Mouse (Mus musculus) intestine, postnatal 0 days (tissue): ENCODE measurements around the gene Mrgbp. TPM values are rescaled to one million over a fixed set of nuclear protein-coding genes. Genes with fewer than 3 reads are reported as not detected.
A peak's percentile ranks its signal among the peaks of the same experiment; 100 is the strongest.

Experiments
- ATAC-seq: fragments of 200-750 bp; cut with Nextera tagmentation; 2 replicates; pipeline ENCODE4 v1.8.0; 2017; ENCODE audit warnings: mild to moderate bottlenecking, moderate TSS enrichment, moderate library complexity
- H3K27ac ChIP-seq: fragments of 300-500 bp; sonication (generic); 2 replicates; pipeline ENCODE4 v1.5.1; 2014; ENCODE audit warnings: mild to moderate bottlenecking, low read depth, low read length, moderate library complexity
- H3K27me3 ChIP-seq: fragments of 300-500 bp; sonication (generic); replicated peaks from 2 replicates; pipeline ENCODE4 v1.6.1; 2014; ENCODE audit warnings: low read length, mixed read lengths; ENCODE audit not compliant: control insufficient read depth, insufficient read depth
- H3K36me3 ChIP-seq: fragments of 300-500 bp; sonication (generic); 2 replicates; pipeline ENCODE4 v1.6.1; 2014; ENCODE audit warnings: mild to moderate bottlenecking, moderate library complexity; ENCODE audit not compliant: control insufficient read depth, insufficient read depth
- H3K4me1 ChIP-seq: fragments of 300-500 bp; sonication (generic); replicated peaks from 2 replicates; pipeline ENCODE4 v1.6.1; 2014; ENCODE audit warnings: antibody characterized with exemption, low read length, mixed read lengths; ENCODE audit not compliant: control insufficient read depth, insufficient read depth
- H3K4me2 ChIP-seq: fragments of 300-500 bp; sonication (generic); replicated peaks from 2 replicates; pipeline ENCODE4 v1.6.1; 2014; ENCODE audit warnings: low read depth, mild to moderate bottlenecking, moderate library complexity
- H3K4me3 ChIP-seq: fragments of 300-500 bp; sonication (generic); 2 replicates; pipeline ENCODE4 v1.5.1; 2014; ENCODE audit warnings: low read depth, low read length
- H3K9ac ChIP-seq: fragments of 300-500 bp; sonication (generic); 2 replicates; pipeline ENCODE4 v1.6.1; 2014; ENCODE audit warnings: mild to moderate bottlenecking, low read depth, low read length
- H3K9me3 ChIP-seq: fragments of 300-500 bp; sonication (generic); 2 replicates; pipeline ENCODE4 v1.6.1; 2016; ENCODE audit warnings: mixed run types; ENCODE audit not compliant: control insufficient read depth
- CTCF ChIP-seq: sonication (generic); IDR thresholded peaks from 2 replicates; pipeline ENCODE4 v1.5.1; 2016; ENCODE audit warnings: low read depth, mild to moderate bottlenecking, control low read depth, antibody characterized with exemption, moderate library complexity
- WGBS: fragments of 180-500 bp; shearing (Covaris S2); extraction: QIAGEN DNeasy Blood & Tissue Kit; methylation state at CpG from one replicate; pipeline ENCODE4 v1.1.7; 2014; 5-methylcytosine and 5-hydroxymethylcytosine counted together
- polyA plus RNA-seq: library from polyadenylated mRNA; unstranded; fragments of >200 nt; fragmentation: Nextera tagmentation; extraction: Ambion mirVana; gene quantifications from 2 replicates; pipeline ENCODE4 v1.2.1, GENCODE M21; 2015

Mrgbp gene
- polyA plus RNA-seq, 1 experiment from 2014 or later, result 10.8 TPM

DNA sequence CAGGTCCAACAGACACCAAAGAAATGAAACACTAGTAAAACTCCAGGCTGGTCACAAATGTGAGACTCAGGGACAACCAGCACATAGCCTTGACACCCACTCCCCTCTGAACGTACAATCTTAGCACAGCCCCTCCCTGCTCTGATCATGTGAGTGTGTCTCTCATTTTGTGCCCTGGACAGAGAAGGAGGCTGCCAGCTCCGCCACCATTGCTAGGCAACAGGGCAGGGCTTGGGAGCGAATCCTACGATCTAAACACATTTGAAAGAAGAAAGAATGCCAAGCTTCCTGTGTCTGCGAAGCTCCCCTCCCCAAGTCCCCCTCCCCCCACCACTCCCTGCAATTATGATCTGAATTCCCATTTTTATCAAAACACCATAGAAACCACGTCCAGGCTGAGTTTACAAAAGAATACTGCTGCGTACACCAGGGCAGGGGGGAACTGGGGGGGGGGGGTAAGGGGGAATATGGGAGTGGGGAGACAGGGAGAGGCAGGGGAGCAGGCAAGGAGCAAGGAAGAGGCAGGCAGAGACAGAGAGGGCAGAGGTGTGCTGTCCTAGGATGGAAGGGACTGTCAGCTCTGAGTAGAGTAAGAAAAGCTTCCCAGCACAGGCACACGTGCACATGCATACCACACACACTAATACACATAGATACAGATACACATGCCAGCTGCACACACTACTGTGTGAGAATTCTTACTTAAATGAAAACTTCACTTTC is 33.6 kb upstream of the Mrgbp start:
- 11% methylated on average over 8 of the region's 8 CpGs for WGBS
- TF ChIP-seq CTCF, result no peak
- H3K4me3 ChIP-seq, result no peak overlapping the region
- H3K27ac ChIP-seq, result no peak overlapping the region
- H3K9ac ChIP-seq, result no peak overlapping the region
- H3K27me3 ChIP-seq, result no peaks in the 10 kb centered on the region
- H3K9me3 ChIP-seq, result no peaks in the 10 kb centered on the region
- H3K36me3 ChIP-seq, result no peaks in the 10 kb centered on the region
- no peak for ATAC-seq
- no peaks in the 10 kb centered on the region for H3K4me1 ChIP-seq
- no peak overlapping the region for H3K4me2 ChIP-seq

DNA sequence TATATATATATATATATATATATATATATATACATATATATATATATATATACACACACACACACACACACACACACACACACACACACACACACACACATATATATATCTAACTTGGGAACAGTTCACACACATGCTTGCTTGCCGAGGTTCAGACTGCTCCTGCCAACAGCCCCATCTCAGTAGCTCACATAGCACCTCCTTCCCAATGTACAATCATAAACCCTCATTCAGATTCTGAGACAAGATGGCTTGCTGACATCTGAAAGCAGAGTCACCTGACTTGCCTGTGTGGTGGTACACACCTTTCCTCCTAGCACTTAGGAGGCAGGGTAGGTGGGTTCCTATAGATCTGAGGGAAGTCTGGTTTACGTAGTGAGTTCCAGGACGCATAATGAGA is 28.8 kb upstream of the Mrgbp start:
- no peak for ATAC-seq
- no peaks in the 10 kb centered on the region for H3K4me1 ChIP-seq
- H3K4me2 ChIP-seq, result no peak overlapping the region
- no peak overlapping the region for H3K9ac ChIP-seq
- TF ChIP-seq CTCF, result no peak
- 45% methylated on average over 3 of the region's 3 CpGs for WGBS
- H3K27ac ChIP-seq, result no peak overlapping the region
- H3K9me3 ChIP-seq, result no peaks in the 10 kb centered on the region
- H3K27me3 ChIP-seq, result no peaks in the 10 kb centered on the region
- no peaks in the 10 kb centered on the region for H3K36me3 ChIP-seq
- H3K4me3 ChIP-seq, result no peak overlapping the region

DNA sequence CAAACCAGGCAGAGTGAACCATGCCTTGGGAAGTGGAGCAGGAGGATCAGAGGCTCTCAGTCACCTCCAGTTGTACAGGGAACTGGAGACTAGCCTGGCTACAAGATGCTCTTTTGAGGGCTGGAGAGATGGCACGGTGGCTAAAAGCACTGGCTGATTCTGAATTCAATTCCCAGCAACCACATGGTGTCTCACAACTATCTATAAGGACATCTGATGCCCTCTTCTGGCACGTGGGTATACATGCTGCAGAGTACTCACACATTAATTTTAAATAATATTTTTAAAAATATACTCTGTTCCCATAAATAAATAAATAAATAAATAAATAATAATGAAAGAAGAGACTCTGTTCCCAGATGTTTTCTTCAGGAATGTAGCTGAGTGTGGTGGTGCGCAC is 25.9 kb upstream of the Mrgbp start:
- Histone ChIP-seq H3K9me3 (no peaks in the 10 kb centered on the region), H3K9ac (no peak overlapping the region), H3K4me3 (no peak overlapping the region), H3K4me1 (no peaks in the 10 kb centered on the region), H3K27ac (no peak overlapping the region), H3K36me3 (no peaks in the 10 kb centered on the region), H3K27me3 (no peaks in the 10 kb centered on the region), H3K4me2 (no peak overlapping the region)
- 60% methylated on average over 3 of the region's 3 CpGs for WGBS
- no peak for ATAC-seq
- TF ChIP-seq CTCF, result peak; percentile 43

DNA sequence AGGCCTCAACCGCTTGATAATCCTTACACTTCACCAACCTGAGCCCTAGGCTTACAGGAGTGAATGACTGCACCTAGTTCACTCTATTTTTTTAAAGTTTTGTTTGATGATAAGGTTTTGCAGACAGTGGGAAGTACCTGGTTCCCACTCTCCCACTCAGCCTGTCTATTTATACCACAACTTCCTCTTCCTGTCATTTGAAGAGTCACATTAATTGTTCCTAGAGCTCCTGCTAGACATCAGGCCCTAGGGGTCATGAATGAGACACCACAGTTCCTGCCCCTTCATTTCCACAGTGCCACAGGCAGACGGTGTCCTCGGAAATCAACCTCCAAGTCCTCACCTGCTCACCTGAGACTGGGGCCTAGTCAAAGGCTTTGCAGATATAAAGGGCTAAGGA is 24.6 kb upstream of the Mrgbp start:
- Histone ChIP-seq H3K27ac (no peak overlapping the region), H3K9ac (no peak overlapping the region), H3K9me3 (no peaks in the 10 kb centered on the region), H3K4me2 (no peak overlapping the region), H3K4me3 (no peak overlapping the region), H3K36me3 (no peaks in the 10 kb centered on the region), H3K4me1 (no peaks in the 10 kb centered on the region), H3K27me3 (0 out of 2 replicates have a peak, but pooled peaks cover 2% of the 10 kb centered on the region)
- TF ChIP-seq CTCF, result no peak
- no peak for ATAC-seq
- WGBS, result 62% methylated on average over 3 of the region's 3 CpGs

DNA sequence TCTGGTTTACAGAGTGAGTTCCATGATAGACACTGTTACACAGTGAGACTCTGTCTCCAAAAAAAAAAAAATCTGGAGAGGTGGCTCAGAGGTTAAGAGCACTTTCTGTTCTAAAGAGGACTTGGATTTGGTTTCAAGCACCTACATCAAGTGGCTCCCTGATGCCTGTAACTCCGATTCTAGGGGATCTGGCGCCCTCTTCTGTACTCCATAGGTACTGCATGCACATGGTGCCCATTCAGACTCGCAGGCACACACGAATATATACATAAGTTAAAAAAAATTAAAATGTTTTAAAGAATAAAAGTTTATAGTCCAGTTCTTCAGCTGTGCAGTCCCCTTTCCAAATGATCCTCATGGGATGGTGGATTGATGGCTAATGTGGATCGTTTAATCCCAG is 20.9 kb upstream of the Mrgbp start:
- Histone ChIP-seq H3K36me3 (no peaks in the 10 kb centered on the region), H3K9ac (no peak overlapping the region), H3K27me3 (peaks cover 8% of the 10 kb centered on the region; the same call in 1 of the 2 replicates), H3K9me3 (no peaks in the 10 kb centered on the region), H3K4me2 (no peak overlapping the region), H3K4me3 (no peak overlapping the region), H3K27ac (no peak overlapping the region), H3K4me1 (no peaks in the 10 kb centered on the region)
- peak; percentile 65 for TF ChIP-seq CTCF
- 58% methylated on average over 5 of the region's 5 CpGs for WGBS
- ATAC-seq, result no peak

DNA sequence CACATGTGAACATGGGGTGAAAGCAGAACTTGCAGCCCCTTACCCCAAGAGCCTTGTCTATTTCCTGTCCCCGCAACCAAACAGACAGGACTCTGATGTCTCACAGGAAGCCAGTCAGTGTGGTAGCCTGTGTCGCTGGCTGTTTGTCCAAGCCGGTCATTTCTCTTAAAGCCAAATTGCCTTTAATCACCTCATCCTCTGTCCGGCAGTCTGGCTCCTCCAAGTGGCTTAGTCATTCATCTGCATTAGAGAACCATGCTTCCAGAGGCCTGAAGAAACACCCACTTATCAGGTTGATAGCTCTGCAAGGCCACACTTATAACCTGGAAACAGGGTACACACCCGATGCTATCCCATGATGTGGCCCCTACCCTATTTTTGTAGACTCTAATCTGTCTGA is 19.0 kb upstream of the Mrgbp start:
- no peak overlapping the region for H3K4me3 ChIP-seq
- 31% methylated on average over 5 of the region's 5 CpGs for WGBS
- H3K36me3 ChIP-seq, result no peaks in the 10 kb centered on the region
- ATAC-seq, result no peak
- peak; percentile 47 for TF ChIP-seq CTCF
- H3K27ac ChIP-seq, result no peak overlapping the region
- peaks cover 25% of the 10 kb centered on the region for H3K27me3 ChIP-seq
- H3K4me2 ChIP-seq, result no peak overlapping the region
- no peak overlapping the region for H3K9ac ChIP-seq
- no peaks in the 10 kb centered on the region for H3K9me3 ChIP-seq
- no peaks in the 10 kb centered on the region for H3K4me1 ChIP-seq
